24 mouse cellular contexts compared by ENCODE assay signal in genomic region chr4:58997081-58997480, GRCm38 (mm10). TPM values are rescaled to one million over a fixed set of nuclear protein-coding genes. Genes with fewer than 3 reads are reported as not detected.
DNase-seq lines count a peak whose midpoint lies in the region; ATAC-seq and TF ChIP-seq lines count a peak whose summit lies in the region.
"Had no signal": no experiment of that assay in that cellular context is flagged by ENCODE, and none has a peak within 500 bp of the region (broad histone marks: within the 10 kb centered on the region; RNA-seq: fewer than 3 reads in every experiment).

No protein-coding gene starts in this region.

- no peak overlapping the region for H3K9ac ChIP-seq in kidney, embryonic 16.5 days (replicated peaks; ENCODE audit: low read length)
- H3K9ac ChIP-seq: forebrain, postnatal 0 days; limb, embryonic 13.5 days; midbrain, embryonic 12.5 days; stomach, embryonic 15.5 days had no signal

- H3K4me2 ChIP-seq in kidney, embryonic 16.5 days (replicated peaks; ENCODE audit: low read depth, low read length) = no peak overlapping the region
- H3K4me2 ChIP-seq: limb, embryonic 13.5 days; midbrain, embryonic 12.5 days; stomach, embryonic 15.5 days had no signal

- 0 out of 2 replicates have a peak, but pooled peaks cover 8% of the 10 kb centered on the region for H3K4me1 ChIP-seq in kidney, embryonic 16.5 days (ENCODE audit: insufficient read depth, low read length)
- peaks cover 36% of the 10 kb centered on the region; the same call in 1 of the 2 replicates for H3K4me1 ChIP-seq in small intestine, adult 2 months (ENCODE audit: control insufficient read depth, insufficient read depth, insufficient read length, low read length)
- H3K4me1 ChIP-seq: limb, embryonic 13.5 days; midbrain, embryonic 12.5 days had no signal

- no peaks in the 10 kb centered on the region for H3K36me3 ChIP-seq in kidney, embryonic 16.5 days (ENCODE audit: insufficient read depth, low read length)
- no peaks in the 10 kb centered on the region for H3K36me3 ChIP-seq in small intestine, adult 2 months (ENCODE audit: control insufficient read depth, insufficient read depth, low read length)
- H3K36me3 ChIP-seq: limb, embryonic 13.5 days; midbrain, embryonic 12.5 days; stomach, embryonic 15.5 days had no signal

- peak; percentile 34 for DNase-seq in adrenal gland, postnatal 10 days
- no peak for DNase-seq in adrenal gland, postnatal 4 days (ENCODE audit: low spot score in 2 of 2)
- peak; percentile 33 for DNase-seq in kidney, adult 18-20 months
- peak; percentile 45 for DNase-seq in kidney, adult 9 months
- DNase-seq in left cerebral cortex, adult 18-20 months (ENCODE audit: low spot score in 2 of 2) = no peak
- DNase-seq in right cerebral cortex, postnatal 10 days (ENCODE audit: low spot score in 2 of 2) = no peak
- DNase-seq: adrenal gland, adult 2 months; cerebellum, adult 2 months; forebrain, postnatal 0 days; gastrocnemius, adult 2 months; heart, adult 18-20 months; layer of hippocampus, adult 9-11 months; lung, postnatal 4 days; thymus, postnatal 25 days had no signal

- TF ChIP-seq CTCF in small intestine, adult 2 months (IDR thresholded peaks at IDR 0.05; ENCODE audit: extremely low read depth, insufficient read length, insufficient replicate concordance, low read depth, low read length) = no peak

- no peaks in the 10 kb centered on the region for H3K27me3 ChIP-seq in kidney, embryonic 16.5 days (ENCODE audit: insufficient read depth, low read length)
- H3K27me3 ChIP-seq in small intestine, adult 2 months (ENCODE audit: control insufficient read depth, insufficient read depth, low read length) = no peaks in the 10 kb centered on the region
- H3K27me3 ChIP-seq: limb, embryonic 13.5 days; midbrain, embryonic 12.5 days; stomach, embryonic 15.5 days had no signal

- no peak overlapping the region for H3K4me3 ChIP-seq in kidney, embryonic 16.5 days (ENCODE audit: low read length)
- H3K4me3 ChIP-seq in small intestine, adult 2 months (ENCODE audit: low read depth, low read length) = no peak overlapping the region
- H3K4me3 ChIP-seq: gastrocnemius, adult 2 months; limb, embryonic 13.5 days; midbrain, embryonic 12.5 days; myocyte; stomach, embryonic 15.5 days had no signal

- ATAC-seq in kidney, embryonic 16.5 days (ENCODE audit: low FRiP score, low TSS enrichment) = no peak
- ATAC-seq: forebrain, postnatal 0 days; inflammation-experienced regulatory T-cells, adult 6 months had no signal

- WGBS in kidney, embryonic 16.5 days = 61% methylated on average over 5 of the region's 5 CpGs
- 37% methylated on average over 5 of the region's 5 CpGs for WGBS in small intestine, adult 2 months

- no peak overlapping the region for H3K27ac ChIP-seq in kidney, embryonic 16.5 days (ENCODE audit: low read length)
- peak overlapping the region; percentile 92 for H3K27ac ChIP-seq in small intestine, adult 2 months (ENCODE audit: insufficient read depth, low read depth, low read length)
- H3K27ac ChIP-seq: gastrocnemius, adult 2 months; limb, embryonic 13.5 days; midbrain, embryonic 12.5 days; stomach, embryonic 15.5 days had no signal

- H3K9me3 ChIP-seq in kidney, embryonic 16.5 days (ENCODE audit: low read length) = no peaks in the 10 kb centered on the region
- H3K9me3 ChIP-seq: limb, embryonic 13.5 days; midbrain, embryonic 12.5 days; stomach, embryonic 15.5 days had no signal

- TF ChIP-seq POLR2A in small intestine, adult 2 months (IDR thresholded peaks at IDR 0.05; ENCODE audit: low read depth, low read length) = no peak

RNA-seq across cellular contexts. Expression of gene Dnajc25, which starts 2.2 kb away (rescaled TPM):
- 10 to 100 TPM; 19.1 to 19.4 TPM for total RNA-seq in adrenal gland, postnatal 10 days (2021)
- 10 to 100 TPM; 19.4 to 20.9 TPM for total RNA-seq in adrenal gland, postnatal 4 days (2021)
- 8.3 and 12.1 TPM in 2 replicates for polyA plus RNA-seq in kidney, embryonic 16.5 days (2015; fragmentation: Nextera tagmentation; extraction: Ambion mirVana)
- 4.2 and 4.7 TPM in 2 replicates for polyA plus RNA-seq in small intestine, adult 2 months (2012; rRNA removed)
- total RNA-seq in left cerebral cortex, adult 18-20 months (2021) = 1 to 10 TPM; 5.7 TPM

RNA-seq across cellular contexts. Expression of gene Gm20503, which starts 5.9 kb away (rescaled TPM):
- total RNA-seq in adrenal gland, postnatal 10 days (2021) = 1 to 10 TPM; 5.9 to 9.1 TPM
- total RNA-seq in adrenal gland, postnatal 4 days (2021) = 1 to 10 TPM; 1.1 to 3.1 TPM
- polyA plus RNA-seq in kidney, embryonic 16.5 days (2015; fragmentation: Nextera tagmentation; extraction: Ambion mirVana) = 9.1 and 10.1 TPM in 2 replicates
- polyA plus RNA-seq in small intestine, adult 2 months (2012; rRNA removed) = 0.96 TPM in 1 of 2 replicates, not detected in the other
- total RNA-seq in left cerebral cortex, adult 18-20 months (2021) = 1 to 10 TPM; 1.7 to 3.3 TPM
- total RNA-seq: forebrain, postnatal 0 days; MEL; neutrophil, adult 5-6 weeks had no signal
- polyA plus RNA-seq: adrenal gland, adult 2 months; cerebellum, adult 2 months; inflammation-experienced regulatory T-cells, adult 6 months had no signal

RNA-seq across cellular contexts. Expression of gene Ptgr1, which starts 10.2 kb away (rescaled TPM):
- 10 to 100 TPM; 15.9 to 16.9 TPM for total RNA-seq in adrenal gland, postnatal 10 days (2021)
- total RNA-seq in adrenal gland, postnatal 4 days (2021) = 10 to 100 TPM; 27.4 to 29.8 TPM
- polyA plus RNA-seq in kidney, embryonic 16.5 days (2015; fragmentation: Nextera tagmentation; extraction: Ambion mirVana) = 25.1 and 29.6 TPM in 2 replicates
- polyA plus RNA-seq in small intestine, adult 2 months (2012; rRNA removed) = 9.9 and 11.2 TPM in 2 replicates
- 1 to 10 TPM; 2.1 TPM for total RNA-seq in left cerebral cortex, adult 18-20 months (2021)

RNA-seq across cellular contexts. Expression of gene Gng10, which starts 37.8 kb away (rescaled TPM):
- 10 to 100 TPM; 36.0 to 37.3 TPM for total RNA-seq in adrenal gland, postnatal 10 days (2021)
- 10 to 100 TPM; 48.1 to 55.9 TPM for total RNA-seq in adrenal gland, postnatal 4 days (2021)
- 89.6 and 92.9 TPM in 2 replicates for polyA plus RNA-seq in kidney, embryonic 16.5 days (2015; fragmentation: Nextera tagmentation; extraction: Ambion mirVana)
- polyA plus RNA-seq in small intestine, adult 2 months (2012; rRNA removed) = 7.1 and 13.0 TPM in 2 replicates
- 10 to 100 TPM; 63.3 to 64.8 TPM for total RNA-seq in left cerebral cortex, adult 18-20 months (2021)

RNA-seq across cellular contexts. Expression of gene Zkscan16, which starts 53.7 kb away (rescaled TPM):
- 1 to 10 TPM; 2.1 to 2.9 TPM for total RNA-seq in adrenal gland, postnatal 10 days (2021)
- total RNA-seq in adrenal gland, postnatal 4 days (2021) = 1 to 10 TPM; 3.1 to 4.3 TPM
- 0.46 and 1.0 TPM in 2 replicates for polyA plus RNA-seq in kidney, embryonic 16.5 days (2015; fragmentation: Nextera tagmentation; extraction: Ambion mirVana)
- polyA plus RNA-seq in small intestine, adult 2 months (2012; rRNA removed) = not detected in 2 replicates
- total RNA-seq in left cerebral cortex, adult 18-20 months (2021) = 10 to 100 TPM; 57.7 to 61.3 TPM
- total RNA-seq: gastrocnemius, adult 2 months; MEL had no signal
- polyA plus RNA-seq: adrenal gland, adult 2 months; heart, embryonic 16.5 days; inflammation-experienced regulatory T-cells, adult 6 months; myocyte had no signal

Comparison
In these comparisons a context has a peak if more than half of its experiments do, and no peak if none do; other contexts are left out.
1. DNase-seq: peak in adrenal gland, postnatal 10 days (single experiment), kidney, adult 18-20 months (single experiment) and kidney, adult 9 months (single experiment); none in adrenal gland, postnatal 4 days (0 of 2), left cerebral cortex, adult 18-20 months (0 of 2) and right cerebral cortex, postnatal 10 days (0 of 2).
2. RNA of gene Ptgr1, which starts 10.2 kb away (total RNA-seq): 27.4 to 29.8 TPM in adrenal gland, postnatal 4 days and 15.9 to 16.9 TPM in adrenal gland, postnatal 10 days; 2.1 TPM in left cerebral cortex, adult 18-20 months; every median in the first group is over 4 times any median in the second.